Mouse (Mus musculus): ENCODE measurements around the gene Calm3. TPM values are rescaled to one million over a fixed set of nuclear protein-coding genes. Genes with fewer than 3 reads are reported as not detected.

Calm3 gene
- total RNA-seq, 2 experiments from 2014 or later = 166 to 200 TPM

DNA sequence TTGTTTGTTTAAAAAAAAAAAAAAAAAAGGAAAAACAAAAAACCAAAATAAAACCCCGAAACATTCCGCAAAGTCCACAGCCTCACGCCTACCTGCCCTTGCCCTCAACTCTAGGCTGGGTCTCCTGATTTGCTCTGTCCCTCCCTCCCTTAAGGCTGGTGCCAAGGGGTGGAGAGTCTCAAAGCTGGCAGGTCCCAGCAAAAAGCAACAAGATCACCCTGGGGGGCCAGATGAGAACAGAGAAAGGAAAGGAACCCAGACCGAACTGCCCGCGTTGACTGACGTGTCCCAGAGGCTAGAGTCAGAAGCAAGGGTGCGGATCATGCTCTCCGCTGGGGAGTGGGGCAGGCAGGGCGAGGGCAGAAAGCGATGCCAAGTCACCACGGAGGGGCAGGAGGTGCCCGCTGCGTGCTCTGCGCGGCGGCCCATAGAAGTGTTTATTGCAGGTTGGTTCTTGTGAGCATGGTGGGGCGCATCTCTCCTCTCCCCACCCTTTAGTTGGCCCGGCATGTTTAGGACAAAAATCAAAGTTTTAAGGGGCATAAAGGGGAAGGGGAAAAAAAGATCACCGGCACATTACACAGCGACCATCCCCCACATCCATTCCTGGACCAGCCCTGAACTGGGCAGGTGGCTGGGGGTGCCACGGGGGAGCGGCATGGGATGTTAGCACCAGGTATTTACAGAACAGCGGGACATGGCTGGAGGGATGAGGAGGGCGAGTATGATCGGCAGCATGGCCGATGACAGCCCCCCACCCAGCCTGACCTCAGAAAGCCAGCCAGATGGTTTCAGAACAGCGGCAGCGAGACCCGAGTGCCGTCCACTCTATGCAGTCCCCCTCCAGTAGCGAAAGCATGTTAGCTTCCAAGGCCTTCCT lies 8.2 kb downstream of the Calm3 start:
- DNase-seq = no peak

DNA sequence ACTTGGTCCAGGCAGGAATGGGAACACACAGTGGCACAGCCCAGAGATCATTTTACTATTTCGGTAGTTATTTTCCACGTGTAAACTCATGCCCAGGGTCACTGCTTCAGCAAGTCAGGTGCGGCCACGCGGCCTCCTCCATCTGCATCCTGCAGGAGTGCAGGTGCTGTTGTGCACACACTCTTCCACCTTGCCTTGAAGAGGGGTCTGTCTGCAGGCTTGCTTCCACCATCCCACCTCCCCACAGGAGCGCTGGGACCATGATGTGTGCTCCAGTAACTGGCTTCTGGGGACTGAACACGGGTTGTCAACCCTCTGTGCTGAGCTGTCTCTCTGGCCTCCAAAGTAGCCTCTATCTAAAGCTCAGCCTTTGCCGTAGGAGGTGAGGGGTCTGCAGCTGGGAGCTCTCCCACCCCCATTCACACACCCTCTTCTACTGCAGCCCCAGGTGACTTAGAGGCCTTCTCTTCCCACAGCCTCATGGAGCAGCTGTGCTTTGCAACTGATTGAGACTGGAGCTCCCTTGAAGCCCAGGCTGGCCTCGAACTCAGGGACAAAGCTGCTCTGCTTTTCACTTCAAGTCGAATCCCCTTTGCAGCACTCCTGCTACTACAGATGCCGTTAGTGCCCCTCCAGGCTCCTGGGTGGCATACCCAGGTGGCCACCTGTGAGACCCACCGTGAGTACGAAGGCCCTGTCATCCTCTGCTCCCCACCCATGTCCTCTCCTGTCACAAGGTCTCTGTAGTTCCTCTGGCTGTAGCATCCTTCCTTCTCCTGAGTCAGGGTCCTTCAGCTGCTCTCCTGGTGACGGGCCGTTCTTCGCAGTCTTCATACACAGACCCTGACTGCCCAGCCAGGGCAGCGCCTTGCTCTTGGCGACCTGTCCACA lies 9.2 kb downstream of the Calm3 start:
- no peak for DNase-seq

DNA sequence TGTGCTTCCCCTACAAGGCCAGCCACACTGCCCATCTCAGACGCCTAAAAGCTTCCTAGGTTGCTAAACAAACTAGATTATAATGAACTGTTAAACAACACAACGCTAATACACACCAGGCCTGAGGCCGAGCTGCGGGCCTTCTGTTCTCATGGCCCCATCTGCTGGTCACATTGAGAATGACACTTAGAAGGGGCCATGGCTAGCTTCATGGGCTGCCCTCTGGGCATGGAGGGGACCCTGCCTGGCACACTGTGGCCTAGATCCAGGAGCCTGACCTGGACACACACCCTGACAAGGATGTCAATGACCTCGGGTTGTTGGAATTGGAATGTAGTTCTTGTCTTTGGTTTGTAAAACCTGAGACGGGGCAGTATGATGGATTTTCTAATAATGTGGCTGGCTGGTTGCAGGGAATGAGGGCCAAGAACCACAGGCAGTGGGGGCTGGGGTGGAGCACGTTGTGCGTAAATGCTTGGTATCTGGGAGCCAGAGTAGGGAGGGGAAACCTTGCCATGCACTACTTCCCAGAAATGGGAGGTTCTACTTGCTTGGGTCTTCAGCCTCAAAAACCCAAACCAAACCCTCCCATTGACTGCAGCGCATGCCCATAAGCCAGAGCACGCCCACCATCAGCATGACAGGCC lies 10.0 kb downstream of the Calm3 start:
- peak; percentile 77 to 88 for DNase-seq

DNA sequence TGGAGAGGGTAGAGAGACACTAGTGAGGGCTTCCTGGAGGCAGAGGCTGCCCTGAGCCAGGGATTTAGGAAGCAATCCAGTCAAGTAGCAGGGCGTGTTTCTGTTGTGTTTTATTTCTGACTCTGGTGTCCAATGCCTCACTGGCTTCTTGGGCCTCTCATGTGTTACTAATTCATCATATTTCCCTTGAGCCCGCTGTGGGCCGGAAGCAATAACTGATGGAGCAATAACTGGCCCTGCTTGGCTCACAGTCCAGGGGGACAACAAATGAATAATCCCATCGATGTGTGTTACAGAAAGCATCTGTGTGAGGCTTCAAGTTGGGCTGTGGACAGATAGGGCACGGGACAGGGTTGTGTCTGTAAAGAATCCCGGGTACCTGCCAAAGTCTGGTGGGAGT lies 11.6 kb downstream of the Calm3 start:
- DNase-seq = peak; percentile 68 to 83

DNA sequence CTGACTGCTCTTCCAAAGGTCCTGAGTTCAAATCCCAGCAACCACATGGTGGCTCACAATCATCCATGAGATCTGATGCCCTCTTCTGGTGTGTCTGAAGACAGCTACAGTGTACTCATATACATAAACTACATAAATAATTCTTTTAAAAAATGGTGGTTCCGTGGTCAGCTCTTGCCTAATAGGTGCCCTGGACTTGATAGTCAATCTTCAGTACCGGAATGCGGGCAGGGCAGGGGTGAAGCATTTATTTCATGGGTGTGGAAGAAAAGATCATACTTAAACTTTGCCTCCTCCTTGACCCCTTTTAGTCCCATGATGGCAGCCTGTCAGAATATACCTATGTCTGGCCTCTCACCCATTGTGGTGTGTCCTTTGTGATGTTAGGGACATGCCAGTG lies 12.0 kb downstream of the Calm3 start:
- DNase-seq = no peak

DNA sequence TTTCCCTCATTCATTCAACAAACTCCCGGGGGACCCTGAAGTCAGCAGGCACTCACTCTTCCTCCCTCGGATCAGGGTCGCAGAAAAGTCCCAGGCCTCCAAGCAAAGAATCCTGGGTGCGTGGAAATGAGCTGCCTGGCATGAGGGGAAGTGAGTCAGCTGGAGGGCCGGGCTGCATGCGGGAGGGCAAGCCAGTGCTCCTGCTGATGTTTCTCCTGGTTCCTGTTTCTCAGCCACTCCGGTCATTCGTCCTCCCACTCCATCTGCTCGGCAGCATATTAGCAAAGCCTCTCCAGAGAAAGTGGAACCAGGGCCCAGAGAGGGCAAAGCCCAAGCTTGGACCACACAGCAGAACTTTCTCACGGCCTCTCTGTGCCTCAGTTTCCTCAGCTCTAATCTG lies 14.0 kb downstream of the Calm3 start:
- peak in 1 of 2 experiments; percentile 60 for DNase-seq

DNA sequence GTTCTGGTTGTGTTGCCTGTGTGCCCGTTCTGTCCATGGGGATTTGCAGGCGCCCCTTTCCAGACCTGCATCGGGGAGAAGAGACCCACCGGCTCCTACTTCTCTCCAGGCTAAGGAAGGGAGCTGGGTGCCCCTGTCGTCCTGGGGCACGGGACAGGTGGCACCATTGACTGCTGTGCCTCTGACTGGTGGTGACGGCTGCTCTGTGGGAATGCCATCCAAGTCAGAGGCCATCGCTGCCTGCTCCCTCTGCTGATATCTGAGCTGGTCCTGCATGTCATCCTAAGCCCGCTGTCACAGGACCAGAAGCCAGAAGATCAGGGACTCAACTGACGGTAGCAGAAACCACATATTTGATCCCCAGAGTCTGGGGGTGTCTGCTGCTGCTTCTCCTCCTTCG lies 15.1 kb downstream of the Calm3 start:
- no peak for DNase-seq

DNA sequence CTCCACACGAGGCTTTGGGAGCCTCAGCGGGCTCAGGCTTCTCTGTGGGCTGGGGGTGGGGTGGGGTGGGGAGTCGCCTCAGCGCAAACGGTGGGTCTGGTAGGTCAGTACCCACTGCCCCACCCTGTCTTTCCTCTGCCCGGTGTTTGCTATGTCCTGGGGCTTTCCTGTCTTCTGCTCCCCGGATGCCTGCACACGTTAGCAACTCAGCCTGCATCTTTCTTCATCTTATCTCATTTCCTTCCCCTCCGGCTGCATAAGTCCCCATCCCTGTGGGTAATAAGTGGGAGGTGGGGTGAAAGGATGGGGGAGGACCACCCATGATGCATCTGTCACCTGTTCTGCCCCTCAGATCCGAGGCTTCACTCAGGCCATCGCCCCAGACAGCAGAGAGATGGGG lies 15.5 kb downstream of the Calm3 start:
- no peak for DNase-seq

DNA sequence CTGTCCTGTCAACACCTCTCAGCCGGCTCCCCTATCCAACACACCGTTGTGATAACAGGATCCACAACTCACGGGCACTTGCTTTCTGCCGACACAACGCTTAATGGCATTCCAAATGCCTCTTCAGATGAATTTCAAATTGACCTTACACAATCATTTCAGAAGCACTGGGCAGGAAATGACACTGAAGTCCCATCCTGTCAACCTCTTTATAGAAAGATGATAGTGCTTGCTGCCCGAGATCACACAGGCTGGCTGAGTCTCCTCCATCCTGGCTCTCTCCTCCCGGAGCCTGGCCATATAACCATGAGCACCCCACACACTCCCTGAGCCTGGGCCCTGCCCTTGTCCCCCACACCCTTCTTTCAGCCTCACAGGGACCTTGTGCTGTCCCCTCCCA lies 16.1 kb downstream of the Calm3 start:
- DNase-seq = peak in 1 of 2 experiments; percentile 20

DNA sequence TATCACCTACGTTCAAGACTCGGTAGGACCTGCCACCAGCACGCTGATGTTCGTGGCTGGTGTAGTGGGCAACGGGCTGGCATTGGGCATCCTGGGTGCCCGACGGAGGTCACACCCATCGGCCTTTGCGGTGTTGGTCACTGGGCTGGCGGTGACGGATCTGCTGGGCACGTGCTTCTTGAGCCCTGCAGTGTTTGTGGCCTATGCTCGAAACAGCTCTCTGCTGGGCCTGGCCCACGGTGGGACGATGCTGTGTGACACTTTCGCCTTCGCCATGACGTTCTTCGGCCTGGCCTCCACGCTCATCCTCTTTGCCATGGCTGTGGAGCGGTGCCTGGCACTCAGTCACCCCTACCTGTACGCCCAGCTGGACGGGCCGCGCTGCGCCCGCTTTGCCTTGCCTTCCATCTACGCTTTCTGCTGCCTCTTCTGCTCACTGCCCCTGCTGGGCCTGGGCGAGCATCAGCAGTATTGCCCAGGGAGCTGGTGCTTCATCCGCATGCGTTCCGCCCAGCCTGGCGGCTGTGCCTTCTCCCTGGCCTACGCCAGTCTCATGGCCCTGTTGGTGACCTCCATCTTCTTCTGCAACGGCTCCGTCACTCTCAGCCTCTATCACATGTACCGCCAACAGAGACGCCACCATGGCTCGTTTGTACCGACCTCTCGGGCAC lies 16.9 kb downstream of the Calm3 start:
- no peak for DNase-seq

DNA sequence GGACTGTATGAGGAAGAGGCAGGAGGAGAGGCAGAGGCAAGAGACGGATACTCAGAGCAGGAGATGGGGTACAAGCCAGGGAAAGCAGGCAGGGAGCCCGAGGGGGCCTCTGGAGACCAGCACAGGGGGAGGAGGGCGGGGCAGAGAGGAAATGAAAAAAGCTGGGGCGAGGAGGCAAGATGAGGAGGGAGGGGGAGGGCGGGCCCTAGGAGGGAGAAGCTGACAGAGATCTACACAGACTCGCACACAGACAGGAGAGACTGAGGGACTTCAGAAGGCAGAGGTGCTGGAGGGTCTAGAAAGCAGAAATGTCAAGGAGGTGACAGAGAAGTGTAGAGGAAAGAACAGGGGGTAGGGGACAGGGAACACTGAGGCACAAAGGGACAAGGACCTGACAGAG lies 17.6 kb downstream of the Calm3 start, which contains the start of gene Ptgir:
Ptgir (plus strand) TSS at position 210 of the 400 bp plus-strand sequence.
- peak; percentile 88 to 90 for DNase-seq

DNA sequence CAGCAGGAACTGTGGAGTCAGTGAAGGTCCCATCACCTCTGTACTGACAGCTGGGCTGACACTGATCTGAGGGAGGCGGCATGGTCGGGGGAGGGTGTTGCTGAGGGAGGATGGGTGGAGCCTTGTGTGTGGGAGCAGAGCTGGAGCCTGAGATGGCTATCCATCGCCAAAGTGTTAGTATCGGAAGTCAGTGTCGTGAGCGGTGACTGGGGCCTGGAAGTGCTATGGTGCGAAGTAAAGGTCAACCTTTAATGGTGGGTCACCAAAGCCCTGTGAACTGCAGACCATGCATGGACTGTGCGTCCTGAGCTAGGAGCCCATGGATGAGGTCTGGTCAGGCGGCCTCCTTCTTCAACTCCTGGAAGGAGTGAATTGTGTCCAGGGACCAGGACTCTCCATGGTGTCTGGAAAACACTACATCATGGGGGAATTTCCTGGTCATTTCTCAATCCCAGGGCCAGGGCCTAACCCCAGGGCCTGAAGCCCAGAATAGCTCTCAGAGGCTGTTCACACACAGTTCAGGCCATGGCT lies 18.4 kb downstream of the Calm3 start:
- DNase-seq = peak; percentile 70 to 80

DNA sequence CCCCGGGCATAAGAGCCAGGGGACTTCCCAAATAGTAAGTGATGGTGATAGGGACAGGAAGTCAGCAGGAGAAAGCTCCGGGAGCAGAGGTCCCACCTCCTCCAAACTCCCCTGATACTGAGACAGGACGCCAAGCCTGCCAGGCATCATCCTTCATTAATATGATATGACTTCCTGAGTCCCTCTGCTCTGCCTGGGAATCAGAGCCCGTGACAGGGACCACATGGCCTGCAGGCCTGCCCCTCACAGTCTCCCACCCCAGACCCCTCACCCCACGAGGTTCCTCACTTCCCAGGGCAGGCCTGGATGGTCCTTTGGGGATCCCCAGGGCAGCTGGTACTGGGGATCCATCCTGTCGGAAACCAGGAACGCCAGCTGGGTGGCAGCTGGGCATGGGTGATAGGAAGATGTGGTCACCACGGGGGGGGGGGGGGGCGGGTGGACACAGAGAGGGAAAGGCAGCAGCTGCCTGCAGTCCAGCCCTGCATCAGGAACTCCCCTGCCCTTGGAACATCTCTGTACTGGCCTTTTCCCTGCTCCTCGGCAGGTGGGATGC lies 19.7 kb downstream of the Calm3 start:
- DNase-seq = no peak

DNA sequence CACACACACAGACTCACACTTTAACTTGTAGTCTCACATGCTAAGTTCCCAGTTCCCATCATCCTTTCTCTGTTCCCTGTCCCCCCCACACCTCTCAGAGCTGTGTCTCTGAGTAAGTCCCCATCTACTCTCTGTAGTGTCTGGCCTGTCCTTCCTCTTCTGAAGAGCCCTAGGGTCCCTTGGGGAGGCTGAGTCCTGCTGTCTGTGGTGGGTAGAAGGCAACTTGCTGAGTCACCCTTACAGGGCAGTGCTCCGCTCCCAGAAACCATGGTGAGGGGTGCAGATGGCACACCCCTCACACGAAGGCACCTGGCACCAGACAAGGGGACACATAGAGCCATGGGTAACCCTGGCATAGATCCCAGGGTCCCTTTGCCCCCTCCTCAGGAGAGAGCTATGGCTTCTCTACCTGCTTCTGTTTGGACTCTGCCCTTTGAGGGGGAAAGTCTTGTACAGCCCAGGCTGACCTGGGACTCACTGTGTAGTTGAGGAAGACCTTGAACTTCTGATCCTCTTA lies 20.4 kb downstream of the Calm3 start:
- DNase-seq = no peak

DNA sequence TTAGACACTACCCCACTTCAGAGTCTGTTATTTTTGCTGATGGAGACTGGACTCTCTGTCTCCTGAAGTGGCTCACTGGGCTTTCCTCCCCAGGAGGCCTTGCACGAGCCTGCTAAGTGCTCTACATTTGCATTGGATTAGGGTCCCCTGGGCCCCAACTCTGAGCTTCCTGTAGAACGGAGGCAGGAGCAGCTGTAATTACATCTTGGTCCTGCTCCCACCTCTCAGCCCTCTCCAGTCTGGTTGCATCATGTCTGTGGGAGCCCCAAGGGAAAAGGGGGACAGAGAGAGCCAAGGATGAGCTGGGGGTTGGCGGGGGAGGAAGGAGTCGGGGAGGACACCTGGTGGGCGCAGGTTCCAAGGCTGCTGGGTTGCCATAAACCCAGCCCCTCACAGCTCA lies 23.4 kb downstream of the Calm3 start:
- DNase-seq = peak in 1 of 2 experiments; percentile 52

DNA sequence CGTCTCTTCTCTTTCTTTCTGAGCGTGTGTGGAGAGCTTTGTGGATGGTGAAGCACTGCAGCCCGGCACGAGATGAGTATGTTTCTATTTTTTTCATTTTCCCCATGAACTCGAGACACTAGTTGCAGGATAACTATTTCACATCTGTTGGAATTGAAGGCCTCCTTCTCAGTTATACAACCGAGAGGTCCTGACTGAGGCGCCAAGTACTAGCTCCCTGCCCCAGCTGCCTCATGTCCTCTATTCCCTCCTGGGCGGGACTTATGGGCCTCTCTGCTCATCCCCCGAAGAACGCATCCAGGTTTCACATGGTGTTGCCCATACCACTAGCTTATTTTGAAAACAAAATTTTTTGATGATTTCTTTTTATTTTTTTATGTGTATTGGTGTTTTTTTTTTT lies 28.4 kb downstream of the Calm3 start:
- DNase-seq = peak in 1 of 2 experiments; percentile 34

DNA sequence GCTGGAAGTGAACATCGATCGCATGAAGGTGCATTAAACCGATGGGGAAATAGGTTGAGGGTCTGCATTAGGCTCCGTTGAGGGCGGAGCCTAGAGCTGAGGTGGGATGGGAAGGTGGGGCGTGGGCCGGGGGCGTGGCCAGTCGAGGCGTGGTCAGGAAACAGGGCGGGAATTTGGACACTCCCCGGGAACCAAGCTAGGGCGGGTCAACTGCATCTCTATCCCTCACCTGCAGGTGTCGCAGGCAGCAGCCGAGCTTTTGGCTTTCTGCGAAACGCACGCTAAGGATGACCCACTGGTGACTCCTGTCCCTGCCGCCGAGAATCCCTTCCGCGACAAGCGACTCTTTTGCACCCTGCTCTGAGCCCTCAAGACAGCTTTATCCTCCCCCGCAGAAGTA lies 28.9 kb downstream of the Calm3 start:
- DNase-seq = peak; percentile 83 to 88

DNA sequence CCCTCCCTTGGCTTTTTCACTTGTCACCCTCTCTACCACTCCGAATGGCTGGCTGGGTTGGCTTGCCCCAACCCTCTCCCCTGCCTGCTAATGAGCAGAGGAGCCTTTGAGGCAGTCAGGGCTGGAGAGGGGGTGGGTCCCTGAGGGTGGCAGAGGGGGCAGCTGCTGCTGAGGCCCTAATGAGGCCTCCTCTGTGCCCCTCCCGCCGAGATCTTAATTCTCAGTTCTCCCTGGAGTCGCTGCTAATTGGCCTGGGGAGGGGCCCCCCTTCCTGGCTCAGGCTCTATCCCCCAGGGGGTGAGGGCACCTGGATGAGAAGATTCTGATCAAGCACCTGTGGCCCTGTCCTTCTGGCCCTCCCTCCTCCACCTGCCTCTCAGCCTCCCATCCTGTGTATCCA lies 29.6 kb downstream of the Calm3 start:
- DNase-seq = no peak

DNA sequence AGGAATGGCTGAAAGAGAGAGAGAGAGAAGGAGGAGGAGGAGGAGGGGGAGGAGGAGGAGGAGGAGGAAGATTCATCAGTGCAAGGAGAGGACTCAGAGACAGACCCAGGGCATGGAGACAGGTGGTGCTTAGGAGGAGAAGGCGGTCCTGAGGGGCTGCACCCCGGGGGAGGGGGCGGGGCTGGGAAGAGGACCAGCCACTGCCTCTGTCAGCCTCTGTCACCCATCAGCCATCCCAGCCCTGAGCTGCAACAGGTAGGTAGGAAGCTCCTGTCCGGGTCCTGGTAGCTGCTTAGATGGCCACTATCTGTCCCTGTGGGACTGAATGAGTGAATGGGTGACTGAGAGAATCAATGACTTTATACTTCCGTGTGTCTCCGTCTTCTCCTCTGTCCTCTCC lies 30.3 kb downstream of the Calm3 start:
- no peak for DNase-seq

DNA sequence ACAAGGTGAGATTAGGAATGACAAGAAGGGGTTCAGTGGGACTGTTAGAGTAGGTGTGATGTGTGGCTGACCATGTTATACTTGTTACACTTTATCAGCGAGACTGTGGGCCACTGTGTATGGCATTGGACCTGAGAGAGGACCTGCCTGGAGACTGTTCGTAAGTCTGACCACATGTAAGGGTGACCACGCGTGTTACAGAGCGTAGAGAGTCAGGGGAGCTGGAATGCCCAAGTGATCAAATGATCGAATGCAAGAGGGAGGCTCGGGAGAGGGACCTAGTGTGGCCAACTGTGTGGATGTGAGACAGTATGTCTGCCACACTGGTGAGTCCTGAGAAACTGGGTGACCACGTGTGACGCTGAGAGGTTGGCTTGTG lies 31.6 kb downstream of the Calm3 start:
- DNase-seq = no peak
